Mouse (Mus musculus): ENCODE results near the gene Ltbr.

DNA sequence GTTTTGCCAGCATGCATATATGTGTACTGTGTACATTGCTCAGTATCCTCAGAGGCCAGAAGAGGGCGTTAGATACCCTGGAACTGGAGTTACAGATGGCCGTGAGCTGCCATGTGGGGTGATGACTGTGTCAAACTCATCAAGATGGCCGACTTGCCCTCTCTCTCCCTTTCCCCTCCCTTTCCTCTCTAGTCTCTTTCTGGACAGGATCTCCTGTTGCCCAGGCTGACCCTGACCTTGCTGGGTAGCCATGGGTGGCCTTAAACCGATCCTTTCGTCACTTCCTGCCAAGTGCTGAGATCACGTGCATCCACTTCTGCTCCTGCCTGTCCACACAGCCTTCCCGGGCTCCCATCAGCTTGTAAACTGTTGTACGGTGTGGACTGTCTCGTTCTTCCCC is 46.3 kb upstream of the Ltbr start:
- TF ChIP-seq CTCF (IDR thresholded peaks at IDR 0.05; ENCODE audit: borderline replicate concordance, insufficient read depth, low read length) (no peak), POLR2A (IDR thresholded peaks at IDR 0.05; ENCODE audit: low read depth, low read length) (no peak)
